Mouse (Mus musculus) small intestine, adult 2 months (tissue): ENCODE measurements around the gene Pde4dip. TPM values are rescaled to one million over a fixed set of nuclear protein-coding genes. Genes with fewer than 3 reads are reported as not detected.
A peak's percentile ranks its signal among the peaks of the same experiment; 100 is the strongest.

Experiments
- H3K27ac ChIP-seq: fragments of 200-500 bp; 2 replicates; pipeline ENCODE4 v1.5.1; 2012; ENCODE audit warnings: low read depth, low read length, control low read depth, inconsistent platforms; ENCODE audit not compliant: insufficient read depth
- H3K27me3 ChIP-seq: fragments of 200-500 bp; 2 replicates; pipeline ENCODE4 v1.6.1; 2012; ENCODE audit warnings: mild to moderate bottlenecking, moderate library complexity, low read length, inconsistent platforms; ENCODE audit not compliant: control insufficient read depth, insufficient read depth
- H3K36me3 ChIP-seq: fragments of 200-500 bp; 2 replicates; pipeline ENCODE4 v1.6.1; 2012; ENCODE audit warnings: mild to moderate bottlenecking, low read length, control low read depth, inconsistent platforms; ENCODE audit not compliant: control insufficient read depth, insufficient read depth
- H3K4me1 ChIP-seq: fragments of 200-500 bp; 2 replicates; pipeline ENCODE4 v1.6.1; 2012; ENCODE audit warnings: low read length, inconsistent platforms, mixed read lengths; ENCODE audit not compliant: control insufficient read depth, insufficient read depth, insufficient read length
- H3K4me3 ChIP-seq: fragments of 200-500 bp; 2 replicates; pipeline ENCODE4 v1.5.1; 2012; ENCODE audit warnings: low read depth, mild to moderate bottlenecking, control low read depth, inconsistent platforms, low read length, moderate library complexity
- CTCF ChIP-seq: fragments of 200-500 bp; IDR thresholded peaks from 2 replicates; pipeline ENCODE4 v1.5.1; 2012; ENCODE audit warnings: low read depth, mild to moderate bottlenecking, control low read depth, inconsistent platforms, low read length, moderate library complexity, mixed read lengths; ENCODE audit not compliant: insufficient replicate concordance, insufficient read length; ENCODE audit errors: extremely low read depth
- POLR2A ChIP-seq: fragments of 200-500 bp; IDR thresholded peaks from 2 replicates; pipeline ENCODE4 v1.6.1; 2012; ENCODE audit warnings: low read depth, mild to moderate bottlenecking, control low read depth, inconsistent platforms, low read length, moderate library complexity
- WGBS: fragments of 180-500 bp; shearing (Covaris S2); methylation state at CpG from one replicate; pipeline ENCODE4 v1.1.7; 2018; 5-methylcytosine and 5-hydroxymethylcytosine counted together
- polyA plus RNA-seq: library from polyadenylated mRNA; depleted of rRNA; stranded (reverse); fragments of >200 nt; gene quantifications from 2 replicates; pipeline ENCODE4 v1.2.3, GENCODE M21; 2012

Pde4dip gene
- polyA plus RNA-seq, 1 experiment: 12.2 TPM

- Histone ChIP-seq H3K36me3 (no peaks in the 10 kb centered on the region), H3K4me1 (peaks cover 10% of the 10 kb centered on the region), H3K4me3 (no peak overlapping the region), H3K27ac (no peak overlapping the region), H3K27me3 (no peaks in the 10 kb centered on the region)
- WGBS: 91% methylated on average over 4 of the region's 4 CpGs
- TF ChIP-seq POLR2A: no peak
- no peak for TF ChIP-seq CTCF
These were observed 60.2 kb downstream of the Pde4dip start for GRCm38 (mm10) chr3:97828286-97828685.

GRCm38 (mm10) chr3:97825246-97825645, 63.3 kb downstream of the Pde4dip start:
- Histone ChIP-seq H3K27ac (no peak overlapping the region), H3K4me3 (no peak overlapping the region), H3K27me3 (no peaks in the 10 kb centered on the region), H3K36me3 (no peaks in the 10 kb centered on the region), H3K4me1 (peaks cover 6% of the 10 kb centered on the region)
- WGBS: 37% methylated on average over 3 of the region's 3 CpGs
- no peak for TF ChIP-seq POLR2A

- peaks cover 6% of the 10 kb centered on the region for H3K4me1 ChIP-seq
- peak overlapping the region; percentile 69 for H3K4me3 ChIP-seq
- 13% methylated on average over 5 of the region's 5 CpGs for WGBS
- TF ChIP-seq POLR2A (no peak), CTCF (no peak)
- no peaks in the 10 kb centered on the region for H3K36me3 ChIP-seq
- H3K27me3 ChIP-seq: no peaks in the 10 kb centered on the region
- H3K27ac ChIP-seq: no peak overlapping the region
These were observed 63.8 kb downstream of the Pde4dip start for GRCm38 (mm10) chr3:97824744-97825143.

- WGBS: 2% methylated on average over 29 of the region's 29 CpGs
- H3K36me3 ChIP-seq: no peaks in the 10 kb centered on the region
These were observed 64.3 kb downstream of the Pde4dip start for GRCm38 (mm10) chr3:97824011-97824711.

GRCm38 (mm10) chr3:97823438-97823837, 65.1 kb downstream of the Pde4dip start:
- WGBS: 74% methylated on average over 6 of the region's 6 CpGs
- TF ChIP-seq CTCF: no peak
- no peak for TF ChIP-seq POLR2A
- H3K27me3 ChIP-seq: no peaks in the 10 kb centered on the region
- peaks cover 12% of the 10 kb centered on the region for H3K4me1 ChIP-seq
- H3K27ac ChIP-seq: no peak overlapping the region
- H3K36me3 ChIP-seq: no peaks in the 10 kb centered on the region
- H3K4me3 ChIP-seq: no peak overlapping the region

More at GRCm38 (mm10) chr3:97824011-97824711, 64.3 kb downstream of the Pde4dip start:
- peak overlapping the region; percentile 69 for H3K4me3 ChIP-seq
- peaks cover 6% of the 10 kb centered on the region for H3K4me1 ChIP-seq
- no peak overlapping the region for H3K27ac ChIP-seq
- H3K27me3 ChIP-seq: no peaks in the 10 kb centered on the region
- no peak for TF ChIP-seq CTCF
- TF ChIP-seq POLR2A: no peak

GRCm38 (mm10) chr3:97819050-97819449, 69.5 kb downstream of the Pde4dip start:
- H3K27ac ChIP-seq: peak overlapping the region; percentile 71; the same call in 1 of the 2 replicates
- TF ChIP-seq CTCF (no peak), POLR2A (no peak)
- peaks cover 14% of the 10 kb centered on the region; the same call in 1 of the 2 replicates for H3K4me1 ChIP-seq
- WGBS: 60% methylated on average over 3 of the region's 3 CpGs
- no peaks in the 10 kb centered on the region for H3K36me3 ChIP-seq
- no peak overlapping the region for H3K4me3 ChIP-seq
- no peaks in the 10 kb centered on the region for H3K27me3 ChIP-seq

GRCm38 (mm10) chr3:97818383-97818982, 70.0 kb downstream of the Pde4dip start:
- H3K27me3 ChIP-seq: no peaks in the 10 kb centered on the region
- H3K4me1 ChIP-seq: peaks cover 11% of the 10 kb centered on the region; the same call in 1 of the 2 replicates
- TF ChIP-seq CTCF (no peak), POLR2A (no peak)
- H3K4me3 ChIP-seq: no peak overlapping the region
- 31% methylated on average over 1 of the region's 1 CpGs for WGBS
- H3K36me3 ChIP-seq: no peaks in the 10 kb centered on the region
- peak overlapping the region; percentile 71; the same call in 1 of the 2 replicates for H3K27ac ChIP-seq
